Mouse (Mus musculus) midbrain, embryonic 13.5 days (tissue): Measurements from ENCODE around the gene Rhof. TPM values are rescaled to one million over a fixed set of nuclear protein-coding genes. Genes with fewer than 3 reads are reported as not detected.

Experiments
- ATAC-seq: fragments of 200-750 bp; cut with Nextera tagmentation; 2 replicates; pipeline ENCODE4 v1.8.0; 2017; ENCODE audit warnings: mild to moderate bottlenecking, moderate TSS enrichment, moderate library complexity
- H3K27ac ChIP-seq: fragments of 300-500 bp; sonication (generic); 2 replicates; pipeline ENCODE4 v1.5.1; 2015; ENCODE audit warnings: inconsistent platforms, mild to moderate bottlenecking, moderate library complexity
- H3K27me3 ChIP-seq: fragments of 300-500 bp; sonication (generic); 2 replicates; pipeline ENCODE4 v1.6.1; 2015; ENCODE audit warnings: mild to moderate bottlenecking, inconsistent platforms
- H3K36me3 ChIP-seq: fragments of 300-500 bp; sonication (generic); 2 replicates; pipeline ENCODE4 v1.6.1; 2015; ENCODE audit warnings: mild to moderate bottlenecking, inconsistent platforms
- H3K4me1 ChIP-seq: fragments of 300-500 bp; sonication (generic); replicated peaks from 2 replicates; pipeline ENCODE4 v1.6.1; 2015; ENCODE audit warnings: inconsistent platforms
- H3K4me2 ChIP-seq: fragments of 300-500 bp; sonication (generic); replicated peaks from 2 replicates; pipeline ENCODE4 v1.6.1; 2015; ENCODE audit warnings: moderate library complexity, mild to moderate bottlenecking, inconsistent platforms
- H3K4me3 ChIP-seq: fragments of 300-500 bp; sonication (generic); replicated peaks from 2 replicates; pipeline ENCODE4 v1.5.1; 2015; ENCODE audit warnings: mild to moderate bottlenecking, inconsistent platforms
- H3K9ac ChIP-seq: fragments of 300-500 bp; sonication (generic); replicated peaks from 2 replicates; pipeline ENCODE4 v1.6.1; 2015; ENCODE audit warnings: mild to moderate bottlenecking, inconsistent platforms
- H3K9me3 ChIP-seq: fragments of 300-500 bp; sonication (generic); 2 replicates; pipeline ENCODE4 v1.6.1; 2016; ENCODE audit warnings: mild to moderate bottlenecking, inconsistent platforms
- WGBS: fragments of 180-500 bp; shearing (Covaris S2); methylation state at CpG from one replicate; pipeline ENCODE4 v1.1.7; 2015; 5-methylcytosine and 5-hydroxymethylcytosine counted together
- polyA plus RNA-seq: library from polyadenylated mRNA; unstranded; fragments of >200 nt; fragmentation: Nextera tagmentation; extraction: Ambion mirVana; gene quantifications from 2 replicates; pipeline ENCODE4 v1.2.1, GENCODE M21; 2015

Rhof gene
- polyA plus RNA-seq, 1 experiment from 2014 or later: 3.3 TPM

DNA sequence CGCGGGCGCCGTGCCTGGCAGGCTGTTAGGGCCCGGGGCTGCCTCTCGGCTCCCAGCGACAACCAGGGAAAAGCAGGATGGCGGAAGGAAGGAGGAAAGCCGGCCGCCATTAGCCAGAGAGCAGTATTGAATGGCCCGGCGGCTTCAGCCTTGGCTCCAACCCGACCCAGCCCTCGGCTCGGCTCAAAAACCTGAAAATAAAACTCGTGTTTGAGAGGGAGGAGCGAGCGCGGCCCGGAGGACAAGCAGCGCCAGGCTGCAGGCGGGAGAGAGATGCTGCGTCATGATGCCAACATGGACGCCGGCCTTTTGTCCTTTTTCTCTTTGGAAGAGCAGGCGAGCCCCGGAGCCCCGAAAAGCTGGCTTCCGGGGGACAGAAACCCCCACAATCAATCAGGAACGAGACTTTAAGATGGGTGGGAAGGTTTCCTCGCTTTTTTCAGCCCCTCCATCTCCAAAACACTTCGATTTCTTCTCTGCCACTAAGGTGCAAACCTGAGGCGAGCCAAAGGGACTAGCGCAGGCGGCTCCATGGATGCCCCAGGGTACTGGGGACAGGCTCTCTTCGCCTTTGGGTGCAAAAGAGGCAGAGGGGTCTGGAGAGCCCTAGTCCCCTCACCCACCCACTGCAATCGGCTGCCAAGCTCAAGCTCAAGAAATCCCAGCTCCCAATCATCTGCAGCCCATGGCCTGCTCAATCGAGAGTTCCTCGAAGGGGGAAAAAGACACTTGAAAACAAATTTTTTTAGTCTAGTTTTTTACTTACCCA is 6.6 kb upstream of the Rhof start:
- 1% methylated on average over 39 of the region's 39 CpGs for WGBS
- peaks cover 20% of the 10 kb centered on the region for H3K36me3 ChIP-seq
- peak overlapping the region; percentile 100 for H3K9ac ChIP-seq
- H3K4me1 ChIP-seq: peaks cover 50% of the 10 kb centered on the region
- peak overlapping the region; percentile 100 for H3K27ac ChIP-seq
- H3K4me3 ChIP-seq: peak overlapping the region; percentile 96
- H3K9me3 ChIP-seq: no peaks in the 10 kb centered on the region
- H3K27me3 ChIP-seq: no peaks in the 10 kb centered on the region
- ATAC-seq: no peak
- peak overlapping the region; percentile 97 for H3K4me2 ChIP-seq

GRCm38 (mm10) chr5:123138230-123138911 is 5.9 kb upstream of the Rhof start:
- peak overlapping the region; percentile 100 for H3K9ac ChIP-seq
- peak overlapping the region; percentile 97 for H3K4me2 ChIP-seq
- H3K27ac ChIP-seq: peak overlapping the region; percentile 100
- H3K9me3 ChIP-seq: no peaks in the 10 kb centered on the region
- peak overlapping the region; percentile 96 for H3K4me3 ChIP-seq
- WGBS: under 1% methylated on average over 36 of the region's 40 CpGs
- peak; percentile 26 for ATAC-seq
- peaks cover 27% of the 10 kb centered on the region for H3K36me3 ChIP-seq
- peaks cover 49% of the 10 kb centered on the region for H3K4me1 ChIP-seq
- no peaks in the 10 kb centered on the region for H3K27me3 ChIP-seq

- Histone ChIP-seq H3K9me3 (no peaks in the 10 kb centered on the region), H3K27me3 (no peaks in the 10 kb centered on the region), H3K9ac (peak overlapping the region; percentile 100), H3K4me2 (peak overlapping the region; percentile 97), H3K4me3 (peak overlapping the region; percentile 96), H3K4me1 (peaks cover 50% of the 10 kb centered on the region), H3K36me3 (peaks cover 29% of the 10 kb centered on the region), H3K27ac (peak overlapping the region; percentile 100)
- no peak for ATAC-seq
- under 1% methylated on average over 6 of the region's 6 CpGs for WGBS
These were observed 5.4 kb upstream of the Rhof start for GRCm38 (mm10) chr5:123137910-123138229.

DNA sequence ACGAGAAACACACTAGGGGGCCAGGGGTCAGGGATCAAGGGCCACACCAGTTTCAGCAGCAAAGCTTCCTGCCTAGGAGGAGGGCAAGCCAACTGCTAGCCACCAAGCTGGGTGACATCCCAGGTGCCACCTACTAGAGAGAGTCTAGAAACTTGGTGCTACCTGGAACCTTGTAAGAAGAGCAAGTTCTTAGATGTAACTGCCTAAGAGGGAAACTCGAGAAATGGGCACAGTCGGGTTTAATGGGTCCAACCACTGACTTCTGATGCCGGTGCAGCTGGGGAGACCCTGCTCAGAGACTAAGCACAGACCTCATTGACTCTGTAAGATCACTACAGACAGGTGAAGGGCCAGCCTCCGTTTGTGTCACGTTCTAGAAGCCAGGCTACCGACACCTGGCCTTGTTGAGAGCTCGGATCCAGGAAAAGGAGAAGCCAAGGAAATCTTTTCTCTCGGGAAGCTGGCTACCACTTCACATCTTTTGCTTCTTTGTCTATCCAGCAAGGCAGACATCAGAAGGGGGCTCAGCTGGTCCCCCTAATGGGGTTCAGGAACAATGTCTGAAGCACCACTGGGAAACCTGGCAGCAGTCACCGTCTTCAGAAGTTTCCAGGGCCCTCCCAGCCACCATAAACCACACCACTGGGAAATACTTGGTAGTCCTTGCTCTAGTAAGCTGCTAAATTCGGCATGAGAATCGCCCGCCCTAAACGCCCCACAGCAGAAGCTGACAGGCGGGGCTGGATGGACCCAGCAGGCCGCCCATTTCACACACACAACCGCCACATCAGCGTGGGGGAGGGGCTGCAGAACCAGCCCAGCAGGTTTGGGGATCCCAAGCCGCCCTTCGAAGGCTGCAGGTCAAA is 4.8 kb upstream of the Rhof start:
- H3K4me2 ChIP-seq: peak overlapping the region; percentile 97
- H3K9me3 ChIP-seq: no peaks in the 10 kb centered on the region
- H3K9ac ChIP-seq: peak overlapping the region; percentile 100
- H3K27me3 ChIP-seq: no peaks in the 10 kb centered on the region
- WGBS: 1% methylated on average over 20 of the region's 20 CpGs
- no peak for ATAC-seq
- peaks cover 56% of the 10 kb centered on the region for H3K4me1 ChIP-seq
- peaks cover 29% of the 10 kb centered on the region for H3K36me3 ChIP-seq
- peak overlapping the region; percentile 96 for H3K4me3 ChIP-seq
- peak overlapping the region; percentile 100 for H3K27ac ChIP-seq

DNA sequence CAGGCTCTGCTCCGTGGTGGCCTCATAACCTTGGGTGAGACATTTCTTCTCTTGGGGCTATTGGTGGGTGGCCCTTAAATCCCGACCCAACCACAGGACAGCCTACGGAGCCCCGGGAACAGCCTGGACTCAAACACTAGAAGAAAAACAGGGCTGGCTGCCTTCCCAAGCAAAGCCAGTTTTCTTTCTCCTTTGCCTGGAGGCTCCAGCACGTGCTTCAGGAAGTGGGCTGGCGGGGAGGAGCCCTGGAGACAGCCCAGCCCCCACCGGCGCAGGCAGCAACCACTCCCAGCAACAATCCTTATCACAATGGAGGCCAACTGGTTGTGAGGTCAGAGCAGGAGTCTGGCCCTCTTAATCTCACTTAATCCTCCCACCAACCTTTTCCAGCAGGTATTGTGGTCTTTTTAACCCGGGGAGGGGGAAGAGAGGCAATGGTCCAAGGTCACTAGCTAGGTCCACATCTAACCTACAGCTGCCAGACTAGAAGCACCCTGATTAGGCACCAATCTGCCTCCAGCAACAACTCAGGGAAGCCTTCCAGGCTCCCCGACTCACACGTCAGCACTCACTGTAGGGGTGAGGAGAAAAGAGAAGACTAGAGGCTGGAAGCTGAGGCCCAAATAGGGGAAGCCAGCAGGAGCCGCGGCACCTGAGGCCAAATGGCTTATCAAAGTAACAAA is 4.0 kb upstream of the Rhof start:
- WGBS: 0% methylated on average over 13 of the region's 13 CpGs
- ATAC-seq: peak; percentile 24; the same call in 1 of the 2 replicates
- Histone ChIP-seq H3K4me3 (peak overlapping the region; percentile 96), H3K36me3 (peaks cover 32% of the 10 kb centered on the region), H3K27ac (peak overlapping the region; percentile 100), H3K4me1 (peaks cover 64% of the 10 kb centered on the region), H3K9ac (peak overlapping the region; percentile 100), H3K9me3 (no peaks in the 10 kb centered on the region), H3K4me2 (peak overlapping the region; percentile 97), H3K27me3 (no peaks in the 10 kb centered on the region)

GRCm38 (mm10) chr5:123135471-123136360 is 3.2 kb upstream of the Rhof start:
- Histone ChIP-seq H3K9me3 (no peaks in the 10 kb centered on the region), H3K27ac (peak overlapping the region; percentile 100), H3K4me2 (peak overlapping the region; percentile 97), H3K9ac (peak overlapping the region; percentile 100), H3K36me3 (peaks cover 36% of the 10 kb centered on the region), H3K4me3 (peak overlapping the region; percentile 96), H3K27me3 (no peaks in the 10 kb centered on the region), H3K4me1 (peaks cover 67% of the 10 kb centered on the region)
- no peak for ATAC-seq
- 6% methylated on average over 30 of the region's 30 CpGs for WGBS

GRCm38 (mm10) chr5:123134875-123135382 is 2.4 kb upstream of the Rhof start:
- peak overlapping the region; percentile 96 for H3K4me3 ChIP-seq
- peak overlapping the region; percentile 100 for H3K9ac ChIP-seq
- peak overlapping the region; percentile 100 for H3K27ac ChIP-seq
- H3K27me3 ChIP-seq: no peaks in the 10 kb centered on the region
- WGBS: 19% methylated on average over 8 of the region's 8 CpGs
- peaks cover 44% of the 10 kb centered on the region for H3K36me3 ChIP-seq
- peak overlapping the region; percentile 97 for H3K4me2 ChIP-seq
- ATAC-seq: no peak
- no peaks in the 10 kb centered on the region for H3K9me3 ChIP-seq
- H3K4me1 ChIP-seq: peaks cover 67% of the 10 kb centered on the region

- Histone ChIP-seq H3K27me3 (no peaks in the 10 kb centered on the region), H3K27ac (peak overlapping the region; percentile 100), H3K9ac (peak overlapping the region; percentile 100), H3K36me3 (peaks cover 50% of the 10 kb centered on the region), H3K4me2 (peak overlapping the region; percentile 97), H3K9me3 (no peaks in the 10 kb centered on the region), H3K4me3 (peak overlapping the region; percentile 96), H3K4me1 (peaks cover 67% of the 10 kb centered on the region)
- ATAC-seq: no peak
- WGBS: 19% methylated on average over 13 of the region's 13 CpGs
These were observed 1.8 kb upstream of the Rhof start for GRCm38 (mm10) chr5:123134186-123134874.

DNA sequence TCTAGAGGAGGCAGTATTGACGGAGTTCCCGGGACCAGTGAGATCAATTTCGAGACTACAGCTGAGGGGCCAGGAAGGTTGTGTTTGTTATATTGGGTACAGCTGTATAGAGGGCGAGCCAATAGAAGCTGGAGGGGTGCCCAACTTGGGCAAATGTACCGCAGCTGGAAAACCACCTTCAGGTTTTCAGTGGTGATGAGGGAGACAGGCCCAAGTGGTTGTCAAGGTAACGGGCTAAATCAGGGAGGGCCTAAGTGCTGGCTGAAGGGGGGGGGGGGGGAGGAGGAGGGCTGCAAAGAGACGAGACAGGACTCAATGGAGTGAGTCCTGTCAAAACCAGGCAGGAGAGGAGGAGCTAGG is 1.3 kb upstream of the Rhof start:
- Histone ChIP-seq H3K4me3 (peak overlapping the region; percentile 96), H3K9ac (peak overlapping the region; percentile 100), H3K9me3 (no peaks in the 10 kb centered on the region), H3K4me2 (peak overlapping the region; percentile 97), H3K27me3 (no peaks in the 10 kb centered on the region), H3K4me1 (peaks cover 67% of the 10 kb centered on the region), H3K36me3 (peaks cover 55% of the 10 kb centered on the region), H3K27ac (peak overlapping the region; percentile 100)
- 12% methylated on average over 7 of the region's 7 CpGs for WGBS
- ATAC-seq: no peak

GRCm38 (mm10) chr5:123133083-123133783 is 741 bp upstream of the Rhof start:
- Histone ChIP-seq H3K4me2 (peak overlapping the region; percentile 97), H3K9ac (peak overlapping the region; percentile 100), H3K36me3 (peaks cover 60% of the 10 kb centered on the region), H3K27ac (peak overlapping the region; percentile 100), H3K4me1 (peaks cover 67% of the 10 kb centered on the region), H3K9me3 (no peaks in the 10 kb centered on the region), H3K27me3 (no peaks in the 10 kb centered on the region), H3K4me3 (peak overlapping the region; percentile 96)
- no peak for ATAC-seq
- WGBS: 20% methylated on average over 18 of the region's 18 CpGs
